ENCODE assay signal across 30 mouse cellular contexts in genomic region chr6:8479176-8479575, GRCm38 (mm10). TPM values are rescaled to one million over a fixed set of nuclear protein-coding genes. Genes with fewer than 3 reads are reported as not detected.
DNase-seq lines count a peak whose midpoint lies in the region; ATAC-seq and TF ChIP-seq lines count a peak whose summit lies in the region.
"Had no signal": no experiment of that assay in that cellular context is flagged by ENCODE, and none has a peak within 500 bp of the region (broad histone marks: within the 10 kb centered on the region; RNA-seq: fewer than 3 reads in every experiment).

No protein-coding gene starts in this region.

- H3K27ac ChIP-seq in lung, embryonic 14.5 days (ENCODE audit: low read depth): no peak overlapping the region
- H3K27ac ChIP-seq in midbrain, embryonic 14.5 days (replicated peaks; ENCODE audit: low read depth, low read length): no peak overlapping the region
- no peak overlapping the region for H3K27ac ChIP-seq in midbrain, postnatal 0 days (ENCODE audit: low read depth, low read length)
- H3K27ac ChIP-seq: forebrain, embryonic 15.5 days; heart, adult 2 months; hindbrain, embryonic 13.5 days; kidney, postnatal 0 days; limb, embryonic 12.5 days; neural tube, embryonic 15.5 days; stomach, postnatal 0 days had no signal

- no peaks in the 10 kb centered on the region for H3K36me3 ChIP-seq in lung, embryonic 14.5 days (ENCODE audit: insufficient read depth)
- no peaks in the 10 kb centered on the region for H3K36me3 ChIP-seq in midbrain, embryonic 14.5 days (ENCODE audit: control insufficient read depth, insufficient read depth, low read length)
- H3K36me3 ChIP-seq in midbrain, postnatal 0 days (ENCODE audit: insufficient read depth, low read length): no peaks in the 10 kb centered on the region
- H3K36me3 ChIP-seq: forebrain, embryonic 15.5 days; heart, embryonic 12.5 days; hindbrain, embryonic 13.5 days; limb, embryonic 12.5 days; neural tube, embryonic 15.5 days had no signal

- TF ChIP-seq CTCF in lung, embryonic 14.5 days (IDR thresholded peaks at IDR 0.05; ENCODE audit: low read depth): no peak
- no peak for TF ChIP-seq CTCF in lung, adult 2 months (IDR thresholded peaks at IDR 0.05; ENCODE audit: insufficient read depth, low read length)
- TF ChIP-seq CTCF in midbrain, postnatal 0 days (IDR thresholded peaks at IDR 0.05): no peak

- H3K4me2 ChIP-seq in lung, embryonic 14.5 days: no peak overlapping the region
- no peak overlapping the region for H3K4me2 ChIP-seq in midbrain, embryonic 14.5 days (ENCODE audit: low read length)
- no peak overlapping the region for H3K4me2 ChIP-seq in midbrain, postnatal 0 days (ENCODE audit: low read depth, low read length, poor library complexity, severe bottlenecking)
- H3K4me2 ChIP-seq: forebrain, embryonic 15.5 days; heart, embryonic 12.5 days; hindbrain, embryonic 13.5 days; limb, embryonic 12.5 days; liver, embryonic 11.5 days; neural tube, embryonic 15.5 days had no signal

- no peak for TF ChIP-seq POLR2A in lung, adult 2 months (IDR thresholded peaks at IDR 0.05; ENCODE audit: borderline replicate concordance, extremely low read depth, low read depth, low read length)

- DNase-seq in embryo, embryonic 10.5 days (ENCODE audit: low spot score): peak; percentile 44
- DNase-seq in embryo, embryonic 9.5 days (ENCODE audit: extremely low spot score): no peak
- DNase-seq in lung, embryonic 14.5 days: peak; percentile 68
- DNase-seq in lung, adult 2 months: no peak
- peak; percentile 11 for DNase-seq in midbrain, embryonic 14.5 days
- DNase-seq in midbrain, postnatal 0 days (ENCODE audit: low spot score): no peak
- peak; percentile 30 for DNase-seq in mesoderm, embryonic 11.5 days (ENCODE audit: low read depth, low spot score)
- DNase-seq in kidney, postnatal 4 days: no peak
- DNase-seq: adrenal gland, adult 2 months; cerebellum, adult 8-10 months; cerebellum, postnatal 25 days; heart, adult 2 months; heart, postnatal 4 days; kidney, adult 8-10 months; layer of hippocampus, postnatal 36 days; lung, postnatal 36 days; right cerebral cortex, adult 18-20 months; thymus, adult 18-20 months; thymus, postnatal 36 days had no signal

- no peaks in the 10 kb centered on the region for H3K27me3 ChIP-seq in lung, embryonic 14.5 days (ENCODE audit: insufficient read depth, low read length)
- H3K27me3 ChIP-seq in midbrain, embryonic 14.5 days (ENCODE audit: control insufficient read depth, insufficient read depth, low read length): no peaks in the 10 kb centered on the region
- no peaks in the 10 kb centered on the region for H3K27me3 ChIP-seq in midbrain, postnatal 0 days (ENCODE audit: insufficient read depth, low read length)
- H3K27me3 ChIP-seq: CH12.LX; forebrain, embryonic 15.5 days; heart, embryonic 12.5 days; hindbrain, embryonic 13.5 days; limb, embryonic 12.5 days; neural tube, embryonic 15.5 days had no signal

- H3K4me1 ChIP-seq in lung, embryonic 14.5 days (ENCODE audit: insufficient read depth): peaks cover 11% of the 10 kb centered on the region
- H3K4me1 ChIP-seq in lung, adult 2 months (ENCODE audit: control insufficient read depth, insufficient read depth, low read length): no peaks in the 10 kb centered on the region
- no peaks in the 10 kb centered on the region for H3K4me1 ChIP-seq in midbrain, embryonic 14.5 days (ENCODE audit: control insufficient read depth, insufficient read depth, low read length)
- H3K4me1 ChIP-seq in midbrain, postnatal 0 days (ENCODE audit: insufficient read depth, low read length): no peaks in the 10 kb centered on the region
- H3K4me1 ChIP-seq: forebrain, embryonic 15.5 days; hindbrain, embryonic 13.5 days; neural tube, embryonic 15.5 days had no signal

- no peak overlapping the region for H3K4me3 ChIP-seq in lung, embryonic 14.5 days (ENCODE audit: low read depth, low read length)
- no peak overlapping the region for H3K4me3 ChIP-seq in lung, adult 2 months (replicated peaks; ENCODE audit: extremely low read depth, low read depth, low read length)
- H3K4me3 ChIP-seq in midbrain, embryonic 14.5 days (replicated peaks; ENCODE audit: low read depth, low read length): no peak overlapping the region
- H3K4me3 ChIP-seq in midbrain, postnatal 0 days (ENCODE audit: low read depth, low read length): no peak overlapping the region
- H3K4me3 ChIP-seq: forebrain, embryonic 15.5 days; heart, adult 2 months; heart, embryonic 12.5 days; hindbrain, embryonic 13.5 days; limb, embryonic 12.5 days; neural tube, embryonic 15.5 days had no signal

- H3K9ac ChIP-seq in lung, embryonic 14.5 days: no peak overlapping the region
- no peak overlapping the region for H3K9ac ChIP-seq in midbrain, embryonic 14.5 days (replicated peaks; ENCODE audit: low read length)
- no peak overlapping the region for H3K9ac ChIP-seq in midbrain, postnatal 0 days (replicated peaks; ENCODE audit: low read length, poor library complexity, severe bottlenecking)
- H3K9ac ChIP-seq: forebrain, embryonic 15.5 days; heart, embryonic 12.5 days; hindbrain, embryonic 13.5 days; limb, embryonic 12.5 days; neural tube, embryonic 15.5 days had no signal

- no peaks in the 10 kb centered on the region for H3K9me3 ChIP-seq in lung, embryonic 14.5 days (ENCODE audit: low read depth, low read length)
- H3K9me3 ChIP-seq in midbrain, embryonic 14.5 days (ENCODE audit: control insufficient read depth, low read length): no peaks in the 10 kb centered on the region
- H3K9me3 ChIP-seq in midbrain, postnatal 0 days (ENCODE audit: low read length): no peaks in the 10 kb centered on the region
- H3K9me3 ChIP-seq: forebrain, embryonic 15.5 days; heart, embryonic 12.5 days; hindbrain, embryonic 13.5 days; limb, embryonic 12.5 days; neural tube, embryonic 15.5 days had no signal

- WGBS in lung, embryonic 14.5 days: 32% methylated on average over 1 of the region's 1 CpGs
- 80% methylated on average over 1 of the region's 1 CpGs for WGBS in lung, adult 2 months
- 27% methylated on average over 1 of the region's 1 CpGs for WGBS in midbrain, embryonic 14.5 days
- 44% methylated on average over 1 of the region's 1 CpGs for WGBS in midbrain, postnatal 0 days

- ATAC-seq in lung, embryonic 14.5 days (ENCODE audit: insufficient read depth): peak; percentile 45
- no peak for ATAC-seq in midbrain, embryonic 14.5 days (ENCODE audit: low FRiP score, low TSS enrichment)
- ATAC-seq in midbrain, postnatal 0 days (ENCODE audit: low FRiP score): no peak
- ATAC-seq: activated CD4-positive, CD25-positive, alpha-beta regulatory T cell, adult 4 months; forebrain, embryonic 15.5 days; intestine, embryonic 16.5 days had no signal

RNA-seq across cellular contexts. Expression of gene Glcci1, which starts 30.2 kb away (rescaled TPM):
- 19.2 and 19.4 TPM in 2 replicates for polyA plus RNA-seq in lung, embryonic 14.5 days (2014; fragmentation: Nextera tagmentation; extraction: Ambion mirVana)
- polyA plus RNA-seq in lung, adult 2 months (2012; rRNA removed): 6.6 and 13.0 TPM in 2 replicates
- 14.1 and 15.1 TPM in 2 replicates for polyA plus RNA-seq in midbrain, embryonic 14.5 days (2014; fragmentation: Nextera tagmentation; extraction: Ambion mirVana)
- 11.1 and 16.4 TPM in 2 replicates for total RNA-seq in midbrain, postnatal 0 days (2014; rRNA removed)
- 5.0 and 5.1 TPM in 2 replicates for polyA plus RNA-seq in midbrain, postnatal 0 days (2015; fragmentation: Nextera tagmentation; extraction: Ambion mirVana)

Comparison
In these comparisons a context has a peak if more than half of its experiments do, and no peak if none do; other contexts are left out.
1. DNase-seq: peak in embryo, embryonic 10.5 days (single experiment), lung, embryonic 14.5 days (single experiment), midbrain, embryonic 14.5 days (single experiment) and mesoderm, embryonic 11.5 days (single experiment); none in embryo, embryonic 9.5 days (single experiment), lung, adult 2 months (single experiment), midbrain, postnatal 0 days (single experiment) and kidney, postnatal 4 days (0 of 2).